Mouse (Mus musculus) forebrain, embryonic 14.5 days (tissue): ENCODE results near the gene Nmt2. TPM values are rescaled to one million over a fixed set of nuclear protein-coding genes. Genes with fewer than 3 reads are reported as not detected.
A peak's percentile ranks its signal among the peaks of the same experiment; 100 is the strongest.

ENCODE experiments used
- ATAC-seq: fragments of 200-750 bp; cut with Nextera tagmentation; 2 replicates; pipeline ENCODE4 v1.8.0; 2017; ENCODE audit warnings: mild to moderate bottlenecking, moderate library complexity
- DNase-seq: peaks from one replicate; pipeline ENCODE4 v3.0.0-alpha.2; 2015; ENCODE audit warnings: low spot score
- H3K27ac ChIP-seq: fragments of 300-500 bp; sonication (generic); 2 replicates; pipeline ENCODE4 v1.5.1; 2014; ENCODE audit warnings: low read depth, mild to moderate bottlenecking, control low read depth, low read length, moderate library complexity
- H3K27me3 ChIP-seq: fragments of 300-500 bp; sonication (generic); replicated peaks from 2 replicates; pipeline ENCODE4 v1.6.1; 2014; ENCODE audit warnings: low read length, control low read depth, mixed read lengths; ENCODE audit not compliant: control insufficient read depth, insufficient read depth
- H3K36me3 ChIP-seq: fragments of 300-500 bp; sonication (generic); 2 replicates; pipeline ENCODE4 v1.6.1; 2014; ENCODE audit warnings: low read length, control low read depth; ENCODE audit not compliant: control insufficient read depth, insufficient read depth
- H3K4me1 ChIP-seq: fragments of 300-500 bp; sonication (generic); 2 replicates; pipeline ENCODE4 v1.6.1; 2014; ENCODE audit warnings: antibody characterized with exemption, low read length, control low read depth; ENCODE audit not compliant: control insufficient read depth, insufficient read depth
- H3K4me2 ChIP-seq: fragments of 300-500 bp; sonication (generic); 2 replicates; pipeline ENCODE4 v1.6.1; 2014; ENCODE audit warnings: mild to moderate bottlenecking, control low read depth, low read length
- H3K4me3 ChIP-seq: fragments of 300-500 bp; sonication (generic); 2 replicates; pipeline ENCODE4 v1.5.1; 2014; ENCODE audit warnings: low read depth, low read length, control low read depth
- H3K9ac ChIP-seq: fragments of 300-500 bp; sonication (generic); 2 replicates; pipeline ENCODE4 v1.6.1; 2014; ENCODE audit warnings: mild to moderate bottlenecking, low read length, control low read depth, moderate library complexity
- H3K9me3 ChIP-seq: fragments of 300-500 bp; sonication (generic); replicated peaks from 2 replicates; pipeline ENCODE4 v1.6.1; 2016; ENCODE audit warnings: low read length, control low read depth, mixed read lengths; ENCODE audit not compliant: control insufficient read depth
- WGBS: fragments of 180-500 bp; shearing (Covaris S2); extraction: QIAGEN DNeasy Blood & Tissue Kit; methylation state at CpG from one replicate; pipeline ENCODE4 v1.1.7; 2014; 5-methylcytosine and 5-hydroxymethylcytosine counted together
- polyA plus RNA-seq: library from polyadenylated mRNA; unstranded; fragments of >200 nt; fragmentation: Nextera tagmentation; extraction: Ambion mirVana; gene quantifications from 2 replicates; pipeline ENCODE4 v1.2.1, GENCODE M21; 2014

Gene Nmt2
- polyA plus RNA-seq, result 77.0 and 97.4 TPM in 2 replicates

GRCm38 (mm10) chr2:3283602-3284472, at the start of gene Nmt2:
Nmt2 (plus strand) TSS chr2:3284212.
- WGBS, result under 1% methylated on average over 82 of the region's 88 CpGs
- no peaks in the 10 kb centered on the region for H3K36me3 ChIP-seq
- H3K9me3 ChIP-seq, result no peaks in the 10 kb centered on the region

GRCm38 (mm10) chr2:3239255-3239654, 44.8 kb upstream of the Nmt2 start:
- Histone ChIP-seq H3K27ac (no peak overlapping the region), H3K27me3 (no peaks in the 10 kb centered on the region), H3K9me3 (no peaks in the 10 kb centered on the region), H3K4me2 (no peak overlapping the region), H3K4me3 (no peak overlapping the region), H3K36me3 (no peaks in the 10 kb centered on the region), H3K4me1 (no peaks in the 10 kb centered on the region), H3K9ac (no peak overlapping the region)
- 80% methylated on average over 5 of the region's 5 CpGs for WGBS
- ATAC-seq (no peak), DNase-seq (no peak)

More at GRCm38 (mm10) chr2:3283602-3284472, at the start of gene Nmt2:
- ATAC-seq (peak; percentile 96), DNase-seq (peak; percentile 100)
- H3K4me1 ChIP-seq, result peaks cover 6% of the 10 kb centered on the region; the same call in 1 of the 2 replicates
- H3K4me3 ChIP-seq, result peak within 1 kb of the TSS; percentile 83
- H3K9ac ChIP-seq, result peak within 1 kb of the TSS; percentile 84
- peak within 1 kb of the TSS; percentile 58 for H3K4me2 ChIP-seq
- peak within 1 kb of the TSS; percentile 91 for H3K27ac ChIP-seq
- no peaks in the 10 kb centered on the region for H3K27me3 ChIP-seq

- Histone ChIP-seq H3K9me3 (no peaks in the 10 kb centered on the region), H3K4me3 (no peak overlapping the region), H3K36me3 (no peaks in the 10 kb centered on the region), H3K27me3 (no peaks in the 10 kb centered on the region), H3K27ac (no peak overlapping the region), H3K4me1 (no peaks in the 10 kb centered on the region), H3K9ac (no peak overlapping the region), H3K4me2 (no peak overlapping the region)
- 74% methylated on average over 3 of the region's 3 CpGs for WGBS
- no peak for ATAC-seq
- DNase-seq, result no peak
Observed at GRCm38 (mm10) chr2:3244251-3244650, 39.8 kb upstream of the Nmt2 start.

GRCm38 (mm10) chr2:3251309-3251708, 32.7 kb upstream of the Nmt2 start:
- no peaks in the 10 kb centered on the region for H3K4me1 ChIP-seq
- no peak overlapping the region for H3K4me2 ChIP-seq
- 74% methylated on average over 2 of the region's 2 CpGs for WGBS
- DNase-seq, result no peak
- H3K36me3 ChIP-seq, result no peaks in the 10 kb centered on the region
- ATAC-seq, result no peak
- no peak overlapping the region for H3K27ac ChIP-seq
- H3K9me3 ChIP-seq, result no peaks in the 10 kb centered on the region
- H3K4me3 ChIP-seq, result no peak overlapping the region
- H3K27me3 ChIP-seq, result no peaks in the 10 kb centered on the region
- H3K9ac ChIP-seq, result no peak overlapping the region

GRCm38 (mm10) chr2:3266466-3266865, 17.5 kb upstream of the Nmt2 start:
- 86% methylated on average over 3 of the region's 3 CpGs for WGBS
- no peaks in the 10 kb centered on the region for H3K27me3 ChIP-seq
- no peaks in the 10 kb centered on the region for H3K36me3 ChIP-seq
- no peak overlapping the region for H3K9ac ChIP-seq
- H3K4me2 ChIP-seq, result no peak overlapping the region
- no peaks in the 10 kb centered on the region for H3K4me1 ChIP-seq
- H3K9me3 ChIP-seq, result no peaks in the 10 kb centered on the region
- DNase-seq (no peak), ATAC-seq (no peak)
- no peak overlapping the region for H3K4me3 ChIP-seq
- no peak overlapping the region for H3K27ac ChIP-seq

- WGBS, result 14% methylated on average over 3 of the region's 3 CpGs
- Histone ChIP-seq H3K4me2 (no peak overlapping the region), H3K4me3 (no peak overlapping the region), H3K36me3 (no peaks in the 10 kb centered on the region), H3K27ac (no peak overlapping the region), H3K27me3 (no peaks in the 10 kb centered on the region), H3K9ac (no peak overlapping the region), H3K9me3 (no peaks in the 10 kb centered on the region), H3K4me1 (no peaks in the 10 kb centered on the region)
- ATAC-seq, result no peak
- DNase-seq, result peak; percentile 11
Observed at GRCm38 (mm10) chr2:3267879-3268278, 16.1 kb upstream of the Nmt2 start.

- H3K36me3 ChIP-seq, result no peaks in the 10 kb centered on the region
- DNase-seq (no peak), ATAC-seq (no peak)
- no peaks in the 10 kb centered on the region for H3K9me3 ChIP-seq
- H3K27ac ChIP-seq, result no peak overlapping the region
- WGBS, result 85% methylated on average over 2 of the region's 2 CpGs
- H3K4me1 ChIP-seq, result no peaks in the 10 kb centered on the region
- no peak overlapping the region for H3K4me3 ChIP-seq
- H3K9ac ChIP-seq, result no peak overlapping the region
- H3K27me3 ChIP-seq, result no peaks in the 10 kb centered on the region
- no peak overlapping the region for H3K4me2 ChIP-seq
Observed at GRCm38 (mm10) chr2:3273349-3273748, 10.7 kb upstream of the Nmt2 start.

- no peaks in the 10 kb centered on the region for H3K9me3 ChIP-seq
- WGBS, result 85% methylated on average over 2 of the region's 2 CpGs
- H3K4me1 ChIP-seq, result no peaks in the 10 kb centered on the region
- no peak for DNase-seq
- H3K36me3 ChIP-seq, result no peaks in the 10 kb centered on the region
- H3K27ac ChIP-seq, result no peak overlapping the region
- no peak overlapping the region for H3K4me2 ChIP-seq
- H3K9ac ChIP-seq, result no peak overlapping the region
- H3K27me3 ChIP-seq, result no peaks in the 10 kb centered on the region
- H3K4me3 ChIP-seq, result no peak overlapping the region
- no peak for ATAC-seq
Observed at GRCm38 (mm10) chr2:3276106-3276505, 7.9 kb upstream of the Nmt2 start.

- no peak overlapping the region for H3K4me3 ChIP-seq
- no peaks in the 10 kb centered on the region for H3K9me3 ChIP-seq
- H3K27me3 ChIP-seq, result no peaks in the 10 kb centered on the region
- WGBS, result 82% methylated on average over 7 of the region's 7 CpGs
- no peak for ATAC-seq
- no peak overlapping the region for H3K9ac ChIP-seq
- no peaks in the 10 kb centered on the region for H3K36me3 ChIP-seq
- DNase-seq, result no peak
- H3K4me2 ChIP-seq, result no peak overlapping the region
- H3K27ac ChIP-seq, result no peak overlapping the region
- H3K4me1 ChIP-seq, result no peaks in the 10 kb centered on the region
Observed at GRCm38 (mm10) chr2:3277502-3277901, 6.5 kb upstream of the Nmt2 start.
